Mouse (Mus musculus) heart, adult 8-10 months (tissue): ENCODE results near the gene Dstyk. TPM values are rescaled to one million over a fixed set of nuclear protein-coding genes. Genes with fewer than 3 reads are reported as not detected.

Source experiments
- DNase-seq: peaks from one replicate; pipeline ENCODE4 v3.0.0; 2022; ENCODE audit warnings: low spot score
- total RNA-seq, 4 experiments: library from RNA; stranded (reverse); gene quantifications; 2 replicates each; pipeline ENCODE4 v1.2.4; 2022

Gene Dstyk
- total RNA-seq, 4 experiments from 2014 or later: 15.3 to 16.7 (median 16.0) TPM

DNA sequence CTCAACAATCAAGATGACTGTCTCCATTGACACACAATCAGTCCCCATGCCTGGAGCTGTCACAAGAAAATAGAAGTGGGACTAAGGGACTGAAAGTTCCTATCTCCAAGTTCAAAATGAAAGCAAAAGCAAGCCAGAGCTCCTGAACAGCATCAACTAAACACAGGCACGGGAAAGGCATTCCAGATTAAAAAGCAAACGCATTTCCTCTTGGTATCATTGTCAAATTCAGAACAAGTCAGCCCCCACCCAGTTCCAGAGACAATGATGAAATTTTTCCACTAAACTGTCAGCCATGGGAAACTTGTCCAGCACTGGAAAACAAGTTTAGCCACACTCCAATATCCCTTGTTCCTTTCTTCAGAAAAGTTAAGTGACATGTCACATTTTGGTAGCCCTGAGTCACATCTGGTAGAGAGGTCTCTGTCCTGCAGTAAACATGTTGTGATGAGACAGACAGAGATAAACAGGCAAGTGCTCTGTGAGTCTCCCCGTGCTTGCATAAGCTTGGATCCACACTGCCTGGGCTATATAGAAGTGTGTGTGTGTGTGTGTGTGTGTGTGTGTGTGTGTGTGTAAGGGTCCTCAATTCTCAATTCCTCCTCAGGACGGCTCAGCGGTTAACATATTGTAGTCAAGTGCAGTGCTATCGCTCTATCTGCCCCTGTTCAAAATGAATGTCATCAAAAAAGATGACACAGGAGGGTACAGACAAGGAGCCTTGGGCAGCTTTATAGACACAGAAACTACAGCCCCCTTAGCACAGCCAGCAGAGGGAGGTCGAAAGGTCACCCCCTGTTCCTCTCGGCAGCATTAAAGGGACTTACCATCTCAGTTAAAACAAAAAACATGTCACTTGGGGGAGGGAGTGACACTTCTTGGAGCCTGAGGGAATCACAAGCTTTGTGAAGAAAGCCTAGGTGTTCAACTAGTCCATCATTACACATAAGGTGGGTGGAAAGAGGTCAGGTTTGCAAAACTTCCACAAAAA lies 28.2 kb upstream of the Dstyk start:
- DNase-seq: peak; percentile 81

DNA sequence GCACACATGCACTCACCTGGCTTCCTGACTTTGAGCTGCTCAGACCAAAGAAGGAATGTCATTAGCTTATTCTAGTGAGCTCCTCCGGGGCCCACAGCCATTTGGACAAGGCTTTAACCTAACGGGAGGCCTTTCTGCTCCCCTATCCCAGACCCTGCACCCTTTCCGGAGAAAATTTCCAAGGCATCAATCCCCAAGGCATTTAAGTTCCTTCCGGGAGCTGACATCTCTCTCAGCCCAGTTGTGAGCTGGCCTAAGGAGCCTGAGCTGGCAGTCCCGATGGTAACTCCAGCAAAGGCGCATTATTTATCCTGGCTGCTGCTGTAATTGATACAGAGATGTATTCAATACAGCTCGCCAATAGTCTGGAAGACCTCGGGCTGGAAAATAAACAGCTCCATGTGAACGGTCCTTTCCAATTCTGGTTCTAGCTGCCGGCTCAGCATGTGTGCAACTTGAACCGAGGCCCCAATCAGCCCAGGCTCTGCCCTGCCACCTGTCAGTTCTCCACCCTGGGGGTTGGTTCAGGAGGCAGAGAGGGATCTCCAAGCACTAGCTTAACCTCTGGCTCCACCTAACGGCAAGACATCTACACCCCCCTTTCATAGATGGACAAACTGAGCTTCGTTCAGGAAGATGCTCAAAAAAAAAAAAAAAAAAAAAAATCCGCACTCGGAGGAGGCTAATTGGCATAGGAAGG lies 27.3 kb upstream of the Dstyk start:
- DNase-seq: peak; percentile 82

GRCm38 (mm10) chr1:132390691-132391579 lies 26.4 kb upstream of the Dstyk start, which contains the start of gene Tmcc2:
Gene Tmcc2, minus strand, starts transcription at chr1:132391281.
- DNase-seq: no peak

- DNase-seq: no peak
Observed at GRCm38 (mm10) chr1:132391580-132392022, 25.8 kb upstream of the Dstyk start.

DNA sequence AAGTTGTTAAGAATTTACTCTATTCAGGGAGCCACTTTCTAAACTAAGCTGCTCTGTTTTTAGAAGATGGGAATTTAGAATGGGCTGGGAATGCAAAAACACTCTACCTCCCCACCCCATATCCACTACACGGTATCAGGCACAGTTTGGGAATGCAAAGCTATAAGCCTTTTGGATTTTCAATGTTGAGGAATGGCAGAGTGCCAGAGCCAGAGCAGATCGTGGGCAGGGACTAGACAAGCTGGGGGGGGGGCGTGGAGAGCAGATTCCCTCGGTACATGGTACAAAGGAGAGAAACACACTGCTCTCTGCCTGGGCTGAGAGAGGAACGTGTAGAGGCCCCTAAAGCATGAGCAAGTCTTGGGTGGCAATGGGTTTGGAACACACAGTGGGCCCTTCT lies 24.5 kb upstream of the Dstyk start:
- no peak for DNase-seq

- DNase-seq: no peak
Observed at GRCm38 (mm10) chr1:132396705-132397104, 20.6 kb upstream of the Dstyk start.

GRCm38 (mm10) chr1:132400538-132400937 lies 16.8 kb upstream of the Dstyk start:
- no peak for DNase-seq

DNA sequence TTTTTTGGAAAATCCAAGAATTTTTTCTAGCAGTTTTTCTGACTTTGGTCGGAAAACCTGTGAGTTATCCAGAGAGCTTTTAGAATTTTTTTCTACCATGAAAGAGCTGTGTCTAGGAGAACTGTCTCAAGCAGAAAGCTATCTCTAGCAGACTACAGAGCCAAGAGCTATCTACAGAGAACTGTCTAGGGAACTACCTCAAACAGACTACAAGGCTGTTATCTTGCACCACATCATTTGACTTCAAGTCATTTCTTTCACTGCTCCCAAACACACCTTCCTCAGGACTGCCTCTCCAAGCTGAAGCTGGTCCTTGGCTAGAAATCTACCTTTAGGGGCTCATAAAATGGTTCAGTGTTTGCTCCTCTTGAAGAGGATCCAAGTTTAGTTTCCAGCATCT lies 15.5 kb upstream of the Dstyk start:
- no peak for DNase-seq

GRCm38 (mm10) chr1:132410657-132411056 lies 6.7 kb upstream of the Dstyk start:
- no peak for DNase-seq

- peak; percentile 16 for DNase-seq
Observed at GRCm38 (mm10) chr1:132416244-132416942, 962 bp upstream of the Dstyk start.

DNA sequence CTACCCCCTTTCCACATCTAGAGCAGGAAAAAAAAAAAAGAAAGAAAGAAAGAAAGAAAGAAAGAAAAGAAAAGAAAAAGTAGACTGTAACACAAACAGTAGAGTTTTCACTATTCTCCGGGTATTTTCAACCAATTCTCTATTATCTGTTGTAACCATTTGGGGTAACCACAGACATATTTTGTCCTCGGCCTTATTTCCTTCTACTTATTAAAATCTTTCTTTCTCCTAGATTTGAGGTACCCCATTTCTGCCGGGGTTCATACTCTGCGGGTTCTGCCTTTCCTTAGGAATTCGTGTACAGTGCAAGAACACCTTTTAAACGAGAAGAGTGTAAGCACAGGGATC lies 438 bp upstream of the Dstyk start:
- no peak for DNase-seq

DNA sequence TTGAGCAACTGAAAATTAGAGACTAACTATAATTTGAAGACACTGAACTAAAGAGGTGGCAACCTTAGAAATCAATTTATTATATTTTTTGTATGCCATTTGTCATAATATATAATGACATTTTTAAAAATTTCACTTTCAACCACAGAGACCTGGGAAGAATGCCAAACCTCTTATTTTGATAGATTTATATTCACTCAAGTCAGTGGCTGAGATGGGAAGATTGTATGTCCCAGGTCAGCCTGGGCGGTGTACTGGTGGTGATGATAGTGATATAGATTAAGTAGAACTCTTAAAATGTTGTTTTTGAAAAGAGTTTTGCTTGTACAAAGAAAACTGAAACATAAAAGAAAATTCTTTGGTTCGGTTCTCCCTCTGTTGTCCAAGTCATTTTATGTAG lies 2.9 kb downstream of the Dstyk start:
- DNase-seq: no peak

DNA sequence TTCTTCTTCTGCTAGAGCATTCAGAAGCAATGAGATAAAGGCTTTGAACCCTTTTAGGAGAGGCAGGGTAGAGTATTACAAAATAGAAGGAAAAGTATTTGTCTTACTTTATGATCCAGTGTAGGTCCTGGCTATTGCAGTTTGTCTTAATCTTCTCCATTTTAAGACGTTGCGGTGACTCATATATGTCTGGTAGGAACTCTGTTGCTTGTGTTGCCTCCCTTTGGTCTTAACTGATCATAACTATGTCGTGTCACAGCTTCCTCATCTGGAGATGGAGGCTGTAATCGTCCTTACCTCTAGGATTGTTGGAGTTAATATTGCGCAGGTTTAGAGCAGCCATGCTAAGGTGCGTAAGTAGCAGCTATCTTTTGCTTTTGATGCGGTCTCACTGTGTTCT lies 3.3 kb downstream of the Dstyk start:
- no peak for DNase-seq

DNA sequence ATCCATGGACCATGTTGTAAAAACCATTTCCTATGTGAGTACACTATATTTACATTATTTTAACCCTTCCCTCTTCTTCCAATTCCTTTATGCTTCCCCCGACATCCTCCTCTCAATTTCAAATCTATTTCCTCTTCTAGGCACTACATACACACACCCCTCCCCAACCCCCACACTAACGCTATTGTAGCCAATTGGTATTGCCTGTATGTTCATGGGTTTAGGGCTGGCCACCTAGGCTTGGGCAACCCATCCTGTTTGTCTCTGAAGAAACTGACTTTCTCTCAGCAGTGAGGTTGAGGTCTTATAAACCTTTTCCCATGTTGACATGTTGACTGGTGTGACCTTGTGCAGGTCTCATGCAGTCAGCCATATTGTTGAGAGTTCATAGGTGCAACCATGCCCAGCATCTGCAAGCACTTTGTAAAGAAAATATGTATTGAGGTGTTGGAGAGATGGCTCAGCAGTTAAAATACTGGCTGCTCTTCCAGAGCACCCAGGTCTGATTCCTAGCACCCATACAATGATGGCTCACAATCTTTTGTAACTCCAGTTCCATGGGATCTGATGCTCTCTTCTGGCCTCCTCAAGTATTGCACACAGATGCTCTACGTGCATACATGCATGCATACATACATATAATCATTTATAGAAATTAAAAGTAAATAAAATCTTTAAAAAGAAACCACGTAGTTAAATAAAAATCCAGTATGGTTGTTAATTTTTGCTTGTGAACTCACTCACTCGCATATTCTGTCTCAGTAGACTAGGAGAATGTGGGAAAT lies 5.7 kb downstream of the Dstyk start:
- no peak for DNase-seq

DNA sequence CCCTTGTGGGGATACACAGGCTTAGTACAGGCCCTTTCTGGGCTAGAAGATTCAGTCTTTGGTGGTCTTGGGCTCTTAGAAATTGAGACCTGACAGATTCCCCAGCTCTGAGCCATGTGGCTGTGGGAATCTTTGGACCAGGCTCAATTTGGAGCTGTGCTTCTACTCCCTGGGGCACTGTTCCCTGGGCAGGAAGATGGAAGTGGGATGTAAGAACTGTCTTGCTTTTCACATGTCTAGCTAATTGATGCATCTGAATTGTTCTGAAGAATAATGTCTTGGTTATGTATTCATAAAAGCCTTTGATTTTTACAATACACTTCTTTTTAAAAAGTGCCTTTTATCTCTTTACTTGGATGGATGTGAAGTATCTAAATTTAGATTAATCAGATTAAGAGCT lies 8.2 kb downstream of the Dstyk start:
- DNase-seq: no peak

GRCm38 (mm10) chr1:132430818-132431217 lies 13.5 kb downstream of the Dstyk start:
- DNase-seq: no peak

GRCm38 (mm10) chr1:132431716-132432115 lies 14.4 kb downstream of the Dstyk start:
- DNase-seq: no peak

DNA sequence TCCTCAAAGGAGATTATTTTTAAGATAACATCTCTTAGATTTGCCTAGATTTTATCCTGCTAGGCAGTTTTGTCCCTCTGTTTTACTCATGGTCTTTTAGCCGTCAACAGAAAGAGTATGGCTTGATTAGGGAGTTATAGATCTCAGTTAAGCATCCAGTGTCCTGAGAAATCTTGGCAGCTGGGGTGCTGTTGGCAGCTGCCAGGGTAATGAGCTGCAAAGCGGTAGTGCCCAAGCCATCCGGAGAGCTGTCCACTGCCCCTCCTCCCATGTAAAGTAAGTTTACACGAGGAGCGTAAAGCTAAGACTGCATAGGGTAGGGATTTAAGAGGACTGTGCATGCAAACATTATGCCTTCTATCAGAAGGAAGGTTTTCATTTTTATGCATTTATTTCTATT lies 16.0 kb downstream of the Dstyk start:
- DNase-seq: no peak

DNA sequence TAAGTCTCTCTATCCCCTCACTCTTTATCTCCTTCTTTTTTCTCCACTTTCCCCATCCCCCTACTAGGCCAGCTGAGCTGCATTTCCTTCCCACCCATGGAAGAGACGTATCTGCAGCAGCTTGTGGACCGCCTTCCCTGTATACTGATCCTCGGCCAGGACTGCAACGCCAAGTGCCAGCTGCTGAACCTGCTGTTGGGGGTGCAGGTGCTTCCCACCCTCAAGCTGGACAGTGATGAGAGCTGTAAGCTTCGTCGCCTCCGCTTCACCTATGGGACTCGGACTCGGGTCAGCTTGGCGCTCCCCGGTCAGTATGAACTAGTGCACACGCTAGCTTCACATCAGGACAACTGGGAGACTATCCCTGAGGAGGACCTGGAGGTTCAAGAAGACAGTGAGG lies 16.7 kb downstream of the Dstyk start:
- no peak for DNase-seq

DNA sequence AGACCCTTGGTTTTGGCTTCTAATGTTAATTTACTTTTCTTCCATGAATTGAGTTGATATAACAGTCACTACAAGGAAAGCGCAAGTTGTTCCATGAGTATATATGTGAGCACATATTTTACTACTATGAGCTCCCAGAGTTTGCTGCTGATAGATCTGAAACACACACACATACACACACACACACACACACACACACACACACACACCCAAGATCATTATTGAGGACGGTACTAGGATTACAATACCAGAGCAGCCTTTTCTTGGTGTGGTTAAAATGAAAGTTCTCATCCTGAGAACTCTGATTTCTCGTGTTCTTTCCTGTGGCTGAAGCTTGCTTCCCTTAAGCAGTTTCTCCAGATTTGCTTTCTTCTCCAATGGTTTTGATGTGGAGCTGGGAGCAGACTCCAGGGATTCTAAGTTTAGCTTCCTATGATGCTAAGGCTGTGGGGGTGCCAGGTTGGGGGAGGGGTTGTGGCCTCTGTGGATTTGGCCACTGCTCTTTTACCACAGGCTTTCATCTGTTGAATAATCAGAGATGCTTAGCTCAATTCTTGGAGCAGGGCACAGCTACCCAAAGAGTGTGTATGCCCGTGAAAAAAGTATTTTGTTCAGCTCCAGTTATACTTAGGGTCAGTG lies 19.1 kb downstream of the Dstyk start:
- DNase-seq: peak; percentile 45
